Mouse (Mus musculus): ENCODE results near the gene Vasp.

GRCm38 (mm10) chr7:19282385-19282784 lies 10.8 kb upstream of the Vasp start, which contains the start of gene Rtn2:
- TF ChIP-seq CTCF (IDR thresholded peaks at IDR 0.05; ENCODE audit: control insufficient read depth, insufficient read depth, insufficient read length) (no peak), FOSL1 (IDR thresholded peaks at IDR 0.05; ENCODE audit: insufficient read depth, low read length, poor library complexity, severe bottlenecking) (no peak), MYOG (IDR thresholded peaks at IDR 0.05; ENCODE audit: control insufficient read depth, extremely low read depth, insufficient read length) (no peak), CEBPB (IDR thresholded peaks at IDR 0.05; ENCODE audit: low read depth) (no peak), MYOD1 (IDR thresholded peaks at IDR 0.05; ENCODE audit: control insufficient read depth, insufficient read length, low read depth) (no peak)

Data from C2C12 (cell line).